14 mouse cellular contexts compared by ENCODE assay signal in the genomic region with DNA sequence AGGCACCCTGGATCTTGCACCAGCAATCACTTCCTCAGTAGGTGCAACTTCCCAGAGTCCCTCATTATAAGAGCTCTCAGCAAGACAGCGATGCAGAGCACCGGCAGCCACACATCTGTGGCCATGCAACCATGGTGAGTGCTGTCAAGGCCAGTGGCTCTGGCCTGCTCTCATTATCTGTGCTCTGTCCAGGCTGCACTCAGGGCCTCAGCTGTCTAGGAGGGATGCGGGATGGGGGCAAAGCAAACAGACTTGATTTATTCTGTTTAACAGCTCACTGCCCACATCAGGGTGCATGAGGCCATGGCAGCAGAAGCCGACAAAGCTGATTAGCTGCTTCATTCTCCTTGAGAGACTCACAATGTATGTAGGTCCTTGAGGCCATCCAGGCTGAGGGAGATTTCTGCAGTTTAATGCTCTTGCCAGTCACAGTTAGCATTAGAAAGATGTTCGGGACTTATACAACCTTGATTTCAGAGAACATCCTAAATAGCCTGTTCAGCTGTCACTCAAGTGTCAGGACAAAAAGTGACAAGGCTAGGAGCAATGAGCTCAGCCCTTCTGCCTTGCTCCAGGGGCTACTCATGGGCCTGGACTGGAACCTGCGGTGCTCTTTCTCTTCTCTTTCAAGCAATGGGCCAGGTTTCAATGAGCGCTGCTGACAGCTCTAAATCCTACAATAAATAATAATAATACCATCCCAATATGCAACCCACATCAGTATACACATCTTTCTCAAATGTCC.
A peak's percentile ranks its signal among the peaks of the same experiment; 100 is the strongest.
DNase-seq lines count a peak whose midpoint lies in the region; ATAC-seq lines count a peak whose summit lies in the region.
"Had no signal": no experiment of that assay in that cellular context is flagged by ENCODE, and none has a peak within 500 bp of the region (broad histone marks: within the 10 kb centered on the region; RNA-seq: fewer than 3 reads in every experiment).

No protein-coding gene starts in this region.

- H3K27me3 ChIP-seq in midbrain, embryonic 14.5 days (ENCODE audit: control insufficient read depth, insufficient read depth, low read length) = no peaks in the 10 kb centered on the region

- no peak overlapping the region for H3K9ac ChIP-seq in midbrain, embryonic 14.5 days (replicated peaks; ENCODE audit: low read length)

- peak; percentile 40; the same call in 1 of the 2 replicates for ATAC-seq in midbrain, embryonic 14.5 days (ENCODE audit: low FRiP score, low TSS enrichment)

- peak; percentile 29 for DNase-seq in adrenal gland, postnatal 14 days
- DNase-seq in adrenal gland, adult 2 months = no peak
- DNase-seq in left cerebral cortex, postnatal 4 days = peak; percentile 78
- no peak for DNase-seq in left cerebral cortex, postnatal 10 days (ENCODE audit: extremely low spot score in 1 of 2, low spot score in 2 of 2)
- DNase-seq in midbrain, embryonic 14.5 days = peak; percentile 47
- no peak for DNase-seq in testis, postnatal 14 days (ENCODE audit: low spot score)
- no peak for DNase-seq in c-Kit-positive CD71-positive TER-119-positive erythroid progenitor cells, embryonic 14.5 days (ENCODE audit: low spot score)
- DNase-seq in layer of hippocampus, postnatal 14 days (ENCODE audit: low spot score in 2 of 2) = no peak
- DNase-seq: heart, adult 11 months; layer of hippocampus, postnatal 36 days; thymus, postnatal 25 days had no signal

- 16% methylated on average over 7 of the region's 7 CpGs for WGBS in midbrain, embryonic 14.5 days

- H3K4me2 ChIP-seq in midbrain, embryonic 14.5 days (ENCODE audit: low read length) = no peak overlapping the region
- H3K4me2 ChIP-seq: liver, embryonic 11.5 days had no signal

- H3K36me3 ChIP-seq in midbrain, embryonic 14.5 days (ENCODE audit: control insufficient read depth, insufficient read depth, low read length) = no peaks in the 10 kb centered on the region
- H3K36me3 ChIP-seq: G1E had no signal

- H3K4me3 ChIP-seq in midbrain, embryonic 14.5 days (replicated peaks; ENCODE audit: low read depth, low read length) = no peak overlapping the region

- intact Hi-C loops in left cerebral cortex, postnatal 4 days (cut with DNase I) = no loop called here
- intact Hi-C loops in left cerebral cortex, postnatal 10 days (cut with DNase I) = no loop called here

- H3K9me3 ChIP-seq in midbrain, embryonic 14.5 days (ENCODE audit: control insufficient read depth, low read length) = no peaks in the 10 kb centered on the region
- H3K9me3 ChIP-seq: G1E had no signal

- peak overlapping the region; percentile 54 for H3K27ac ChIP-seq in midbrain, embryonic 14.5 days (replicated peaks; ENCODE audit: low read depth, low read length)
- H3K27ac ChIP-seq: macrophage had no signal

- H3K4me1 ChIP-seq in midbrain, embryonic 14.5 days (ENCODE audit: control insufficient read depth, insufficient read depth, low read length) = peaks cover 14% of the 10 kb centered on the region

Comparison
In these comparisons a context has a peak if more than half of its experiments do, and no peak if none do; other contexts are left out.
1. DNase-seq: peak in adrenal gland, postnatal 14 days (single experiment), left cerebral cortex, postnatal 4 days (single experiment) and midbrain, embryonic 14.5 days (single experiment); none in adrenal gland, adult 2 months (single experiment), left cerebral cortex, postnatal 10 days (0 of 2), testis, postnatal 14 days (single experiment), c-Kit-positive CD71-positive TER-119-positive erythroid progenitor cells, embryonic 14.5 days (single experiment) and layer of hippocampus, postnatal 14 days (0 of 2).